Mouse (Mus musculus) ES-E14 (cell line): ENCODE results near the gene Dcun1d3. TPM values are rescaled to one million over a fixed set of nuclear protein-coding genes. Genes with fewer than 3 reads are reported as not detected.

Source experiments
- DNase-seq: peaks from one replicate; pipeline ENCODE4 v3.0.0-alpha.2; 2013; ENCODE audit warnings: low read depth, low spot score
- H3K27ac ChIP-seq: 2 replicates; pipeline ENCODE4 v1.5.1; 2012; ENCODE audit warnings: low read depth, mild to moderate bottlenecking, low read length, moderate library complexity, mixed read lengths; ENCODE audit not compliant: poor library complexity, insufficient read depth, severe bottlenecking
- H3K36me3 ChIP-seq: 2 replicates; pipeline ENCODE4 v1.6.1; 2012; ENCODE audit warnings: mild to moderate bottlenecking, low read length, moderate library complexity, mixed read lengths; ENCODE audit not compliant: control insufficient read depth, poor library complexity, insufficient read depth, severe bottlenecking
- H3K4me1 ChIP-seq, 2 experiments: fragments of 150-350 bp in 1 of 2; sonication (generic) in 1 of 2; 2 replicates each; pipeline ENCODE4 v1.6.1; 2012; ENCODE audit warnings: low read length in 2 of 2, mild to moderate bottlenecking in 1 of 2, mixed read lengths in 1 of 2; ENCODE audit not compliant: control insufficient read depth in 2 of 2, insufficient read depth in 2 of 2, poor library complexity in 1 of 2
- H3K4me3 ChIP-seq, 2 experiments: fragments of 150-350 bp in 1 of 2; sonication (generic) in 1 of 2; 2 replicates each; pipeline ENCODE4 v1.5.1; 2012; ENCODE audit warnings: low read length in 2 of 2, low read depth in 1 of 2, mild to moderate bottlenecking in 1 of 2, mixed read lengths in 1 of 2; ENCODE audit not compliant: insufficient read depth in 1 of 2, poor library complexity in 1 of 2, severe bottlenecking in 1 of 2
- H3K9ac ChIP-seq: 2 replicates; pipeline ENCODE4 v1.6.1; 2012; ENCODE audit warnings: low read depth, mild to moderate bottlenecking, low read length, mixed read lengths; ENCODE audit not compliant: poor library complexity, insufficient read depth, severe bottlenecking
- H3K9me3 ChIP-seq: fragments of 150-350 bp; sonication (generic); 2 replicates; pipeline ENCODE4 v1.6.1; 2012; ENCODE audit warnings: low read depth, mild to moderate bottlenecking, low read length; ENCODE audit not compliant: control insufficient read depth, insufficient read depth
- CHD2 ChIP-seq: IDR thresholded peaks from 2 replicates; pipeline ENCODE4 v1.6.1; 2014; ENCODE audit warnings: mild to moderate bottlenecking, low read depth, low read length, inconsistent platforms
- HCFC1 ChIP-seq: IDR thresholded peaks from 2 replicates; pipeline ENCODE4 v1.6.1; 2012; ENCODE audit warnings: low read length, inconsistent platforms, borderline replicate concordance; ENCODE audit not compliant: insufficient read depth
- MAFK ChIP-seq: IDR thresholded peaks from 2 replicates; pipeline ENCODE4 v1.6.1; 2014; ENCODE audit warnings: mild to moderate bottlenecking, low read depth, low read length, inconsistent platforms; ENCODE audit not compliant: insufficient read depth
- ZC3H11A ChIP-seq: IDR thresholded peaks from 2 replicates; pipeline ENCODE4 v1.6.1; 2012; ENCODE audit warnings: low read depth, mild to moderate bottlenecking, inconsistent platforms, low read length, borderline replicate concordance
- ZNF384 ChIP-seq: IDR thresholded peaks from 2 replicates; pipeline ENCODE4 v1.6.1; 2012; ENCODE audit warnings: low read depth, low read length, inconsistent platforms
- in situ Hi-C, 2 experiments: fragments of 600-800 bp; cut with MboI; formaldehyde crosslinking; loops; one replicate each; pipeline ENCODE4 v1.15.1; 2025; ENCODE audit warnings: low sequenced_read_pairs in 2 of 2, inconsistent platforms in 1 of 2; ENCODE audit not compliant: unreplicated experiment in 2 of 2
- total RNA-seq: library from RNA; depleted of rRNA; stranded (reverse); fragments of 300-350 nt; gene quantifications from 2 replicates; pipeline ENCODE4 v1.2.3, GENCODE M21; 2012

The Dcun1d3 gene
- total RNA-seq, 1 experiment, result 26.1 TPM

- TF ChIP-seq ZC3H11A (no peak), ZNF384 (no peak), CHD2 (no peak), MAFK (no peak), HCFC1 (no peak)
- DNase-seq, result no peak
- peak overlapping the region; percentile 94 for H3K9ac ChIP-seq
- in situ Hi-C loops, result no loop called here
- peak overlapping the region; percentile 85 to 91 for H3K4me3 ChIP-seq
- peaks cover 8 to 22% of the 10 kb centered on the region in 2 experiments for H3K4me1 ChIP-seq
- no peaks in the 10 kb centered on the region for H3K36me3 ChIP-seq
- H3K27ac ChIP-seq, result peak overlapping the region; percentile 70
- no peaks in the 10 kb centered on the region for H3K9me3 ChIP-seq
Observed at GRCm38 (mm10) chr7:119894818-119895544, 1.1 kb downstream of the Dcun1d3 start.

- no peak for DNase-seq
- H3K4me1 ChIP-seq, result peaks cover 3 to 11% of the 10 kb centered on the region in 2 experiments
- H3K4me3 ChIP-seq, result no peak overlapping the region
- no peaks in the 10 kb centered on the region for H3K9me3 ChIP-seq
- H3K27ac ChIP-seq, result no peak overlapping the region
- H3K36me3 ChIP-seq, result no peaks in the 10 kb centered on the region
- in situ Hi-C loops, result no loop called here
- no peak overlapping the region for H3K9ac ChIP-seq
- no peak for TF ChIP-seq ZC3H11A
- no peak for TF ChIP-seq MAFK
- TF ChIP-seq ZNF384, result no peak
- no peak for TF ChIP-seq CHD2
- TF ChIP-seq HCFC1, result no peak
Observed at GRCm38 (mm10) chr7:119892742-119893141, 3.4 kb downstream of the Dcun1d3 start.

GRCm38 (mm10) chr7:119892198-119892597, 3.9 kb downstream of the Dcun1d3 start:
- no peak overlapping the region for H3K4me3 ChIP-seq
- H3K4me1 ChIP-seq, result peaks cover 3 to 8% of the 10 kb centered on the region in 2 experiments
- DNase-seq, result no peak
- in situ Hi-C loops, result no loop called here
- no peak overlapping the region for H3K27ac ChIP-seq
- H3K9ac ChIP-seq, result no peak overlapping the region
- no peaks in the 10 kb centered on the region for H3K9me3 ChIP-seq
- no peaks in the 10 kb centered on the region; the same call in 1 of the 2 replicates for H3K36me3 ChIP-seq
- TF ChIP-seq ZNF384, result no peak
- TF ChIP-seq ZC3H11A, result no peak
- TF ChIP-seq CHD2, result no peak
- TF ChIP-seq MAFK, result no peak

GRCm38 (mm10) chr7:119887887-119888286, 8.2 kb downstream of the Dcun1d3 start:
- Histone ChIP-seq H3K4me3 (no peak overlapping the region), H3K9me3 (no peaks in the 10 kb centered on the region), H3K4me1 (peaks cover 3 to 5% of the 10 kb centered on the region in 2 experiments; a peak in 2 of 4 replicates), H3K36me3 (no peaks in the 10 kb centered on the region; the same call in 1 of the 2 replicates), H3K9ac (no peak overlapping the region), H3K27ac (no peak overlapping the region)
- no peak for DNase-seq
- in situ Hi-C loops, result no loop called here
- TF ChIP-seq MAFK, result no peak
- TF ChIP-seq ZNF384, result no peak
- no peak for TF ChIP-seq CHD2
- no peak for TF ChIP-seq HCFC1
- no peak for TF ChIP-seq ZC3H11A

- in situ Hi-C loops, result no loop called here
- TF ChIP-seq ZNF384 (no peak), ZC3H11A (no peak), MAFK (no peak), HCFC1 (no peak), CHD2 (no peak)
- Histone ChIP-seq H3K4me1 (no peaks in the 10 kb centered on the region), H3K9ac (no peak overlapping the region), H3K27ac (no peak overlapping the region), H3K36me3 (no peaks in the 10 kb centered on the region; the same call in 1 of the 2 replicates), H3K9me3 (no peaks in the 10 kb centered on the region), H3K4me3 (no peak overlapping the region)
- no peak for DNase-seq
Observed at GRCm38 (mm10) chr7:119881229-119881628, 14.9 kb downstream of the Dcun1d3 start.
